Mouse (Mus musculus) hindbrain, embryonic 13.5 days (tissue): ENCODE data around the gene Trim62. TPM values are rescaled to one million over a fixed set of nuclear protein-coding genes. Genes with fewer than 3 reads are reported as not detected.

Experiments used
- ATAC-seq: fragments of 200-750 bp; cut with Nextera tagmentation; 2 replicates; pipeline ENCODE4 v1.8.0; 2017; ENCODE audit warnings: moderate TSS enrichment; ENCODE audit not compliant: low FRiP score
- H3K27ac ChIP-seq: fragments of 300-500 bp; sonication (generic); 2 replicates; pipeline ENCODE4 v1.5.1; 2015; ENCODE audit warnings: inconsistent platforms, mild to moderate bottlenecking, moderate library complexity
- H3K27me3 ChIP-seq: fragments of 300-500 bp; sonication (generic); 2 replicates; pipeline ENCODE4 v1.6.1; 2015; ENCODE audit warnings: mild to moderate bottlenecking, inconsistent platforms
- H3K36me3 ChIP-seq: fragments of 300-500 bp; sonication (generic); 2 replicates; pipeline ENCODE4 v1.6.1; 2015; ENCODE audit warnings: mild to moderate bottlenecking, inconsistent platforms
- H3K4me1 ChIP-seq: fragments of 300-500 bp; sonication (generic); replicated peaks from 2 replicates; pipeline ENCODE4 v1.6.1; 2015; ENCODE audit warnings: inconsistent platforms
- H3K4me2 ChIP-seq: fragments of 300-500 bp; sonication (generic); 2 replicates; pipeline ENCODE4 v1.6.1; 2015; ENCODE audit warnings: inconsistent platforms, mild to moderate bottlenecking, moderate library complexity
- H3K4me3 ChIP-seq: fragments of 300-500 bp; sonication (generic); 2 replicates; pipeline ENCODE4 v1.5.1; 2015; ENCODE audit warnings: mild to moderate bottlenecking, inconsistent platforms
- H3K9ac ChIP-seq: fragments of 300-500 bp; sonication (generic); 2 replicates; pipeline ENCODE4 v1.6.1; 2015; ENCODE audit warnings: mild to moderate bottlenecking, inconsistent platforms
- H3K9me3 ChIP-seq: fragments of 300-500 bp; sonication (generic); 2 replicates; pipeline ENCODE4 v1.6.1; 2016; ENCODE audit warnings: inconsistent platforms
- WGBS: fragments of 180-500 bp; shearing (Covaris S2); methylation state at CpG from one replicate; pipeline ENCODE4 v1.1.7; 2015; 5-methylcytosine and 5-hydroxymethylcytosine counted together
- polyA plus RNA-seq: library from polyadenylated mRNA; unstranded; fragments of >200 nt; fragmentation: Nextera tagmentation; extraction: Ambion mirVana; gene quantifications from 2 replicates; pipeline ENCODE4 v1.2.1, GENCODE M21; 2015

Trim62 gene
- polyA plus RNA-seq, 1 experiment from 2014 or later, result 20.0 TPM

- H3K9me3 ChIP-seq, result no peaks in the 10 kb centered on the region
- no peak for ATAC-seq
- peaks cover 30% of the 10 kb centered on the region for H3K36me3 ChIP-seq
- peaks cover 65% of the 10 kb centered on the region for H3K4me1 ChIP-seq
- WGBS, result 92% methylated on average over 8 of the region's 8 CpGs
- H3K4me3 ChIP-seq, result no peak overlapping the region
- no peak overlapping the region for H3K9ac ChIP-seq
- H3K27ac ChIP-seq, result no peak overlapping the region
- no peak overlapping the region for H3K4me2 ChIP-seq
- 0 out of 2 replicates have a peak, but pooled peaks cover 4% of the 10 kb centered on the region for H3K27me3 ChIP-seq
These were observed 19.0 kb downstream of the Trim62 start for GRCm38 (mm10) chr4:128902390-128902789.

- H3K27ac ChIP-seq, result peak overlapping the region; percentile 25; the same call in 1 of the 2 replicates
These were observed 20.8 kb downstream of the Trim62 start for GRCm38 (mm10) chr4:128904035-128904800.

GRCm38 (mm10) chr4:128905251-128905650 is 21.9 kb downstream of the Trim62 start:
- Histone ChIP-seq H3K4me2 (no peak overlapping the region), H3K36me3 (peaks cover 44% of the 10 kb centered on the region), H3K27me3 (0 out of 2 replicates have a peak, but pooled peaks cover 4% of the 10 kb centered on the region), H3K4me3 (no peak overlapping the region), H3K9me3 (no peaks in the 10 kb centered on the region), H3K9ac (peak overlapping the region; percentile 13; the same call in 1 of the 2 replicates), H3K4me1 (peaks cover 40% of the 10 kb centered on the region), H3K27ac (0 out of 2 replicates have a peak overlapping the region, but pooled peaks have one; percentile 30)
- no peak for ATAC-seq
- 37% methylated on average over 8 of the region's 8 CpGs for WGBS

More at GRCm38 (mm10) chr4:128904035-128904800, 20.8 kb downstream of the Trim62 start:
- Histone ChIP-seq H3K36me3 (peaks cover 35% of the 10 kb centered on the region), H3K4me3 (no peak overlapping the region), H3K9me3 (no peaks in the 10 kb centered on the region), H3K4me1 (peaks cover 50% of the 10 kb centered on the region), H3K27me3 (0 out of 2 replicates have a peak, but pooled peaks cover 4% of the 10 kb centered on the region), H3K9ac (0 out of 2 replicates have a peak overlapping the region, but pooled peaks have one; percentile 11), H3K4me2 (no peak overlapping the region)
- no peak for ATAC-seq
- WGBS, result 51% methylated on average over 8 of the region's 8 CpGs

- no peak overlapping the region for H3K4me3 ChIP-seq
- H3K27ac ChIP-seq, result peak overlapping the region; percentile 48
- no peak overlapping the region for H3K9ac ChIP-seq
- no peaks in the 10 kb centered on the region for H3K9me3 ChIP-seq
- ATAC-seq, result no peak
- H3K4me1 ChIP-seq, result peaks cover 35% of the 10 kb centered on the region
- H3K36me3 ChIP-seq, result peaks cover 45% of the 10 kb centered on the region
- no peak overlapping the region for H3K4me2 ChIP-seq
- 0 out of 2 replicates have a peak, but pooled peaks cover 4% of the 10 kb centered on the region for H3K27me3 ChIP-seq
- WGBS, result 47% methylated on average over 8 of the region's 8 CpGs
These were observed 23.4 kb downstream of the Trim62 start for GRCm38 (mm10) chr4:128906757-128907156.

- H3K4me2 ChIP-seq, result no peak overlapping the region
- peaks cover 35% of the 10 kb centered on the region for H3K4me1 ChIP-seq
- 72% methylated on average over 12 of the region's 12 CpGs for WGBS
- H3K27me3 ChIP-seq, result 0 out of 2 replicates have a peak, but pooled peaks cover 4% of the 10 kb centered on the region
- no peak overlapping the region for H3K9ac ChIP-seq
- no peaks in the 10 kb centered on the region for H3K9me3 ChIP-seq
- no peak for ATAC-seq
- H3K36me3 ChIP-seq, result peaks cover 47% of the 10 kb centered on the region
- 0 out of 2 replicates have a peak overlapping the region, but pooled peaks have one; percentile 48 for H3K27ac ChIP-seq
- H3K4me3 ChIP-seq, result no peak overlapping the region
These were observed 24.0 kb downstream of the Trim62 start for GRCm38 (mm10) chr4:128907238-128907968.

- Histone ChIP-seq H3K27ac (no peak overlapping the region), H3K36me3 (peaks cover 34% of the 10 kb centered on the region), H3K4me1 (peaks cover 35% of the 10 kb centered on the region), H3K9me3 (no peaks in the 10 kb centered on the region), H3K4me3 (no peak overlapping the region), H3K4me2 (no peak overlapping the region), H3K27me3 (no peaks in the 10 kb centered on the region), H3K9ac (no peak overlapping the region)
- 63% methylated on average over 24 of the region's 24 CpGs for WGBS
- peak; percentile 15; the same call in 1 of the 2 replicates for ATAC-seq
These were observed 25.4 kb downstream of the Trim62 start for GRCm38 (mm10) chr4:128908586-128909377.

- Histone ChIP-seq H3K9me3 (no peaks in the 10 kb centered on the region), H3K36me3 (peaks cover 34% of the 10 kb centered on the region), H3K4me1 (peaks cover 29% of the 10 kb centered on the region), H3K9ac (no peak overlapping the region), H3K27ac (no peak overlapping the region), H3K4me2 (no peak overlapping the region), H3K4me3 (no peak overlapping the region), H3K27me3 (no peaks in the 10 kb centered on the region)
- no peak for ATAC-seq
- WGBS, result 87% methylated on average over 14 of the region's 14 CpGs
These were observed 26.0 kb downstream of the Trim62 start for GRCm38 (mm10) chr4:128909378-128909831.

GRCm38 (mm10) chr4:128910276-128911063 is 27.1 kb downstream of the Trim62 start:
- H3K4me3 ChIP-seq, result no peak overlapping the region
- peaks cover 18% of the 10 kb centered on the region for H3K4me1 ChIP-seq
- no peak overlapping the region for H3K4me2 ChIP-seq
- no peak for ATAC-seq
- H3K36me3 ChIP-seq, result peaks cover 34% of the 10 kb centered on the region
- H3K9me3 ChIP-seq, result no peaks in the 10 kb centered on the region
- 0 out of 2 replicates have a peak, but pooled peaks cover 5% of the 10 kb centered on the region for H3K27me3 ChIP-seq
- no peak overlapping the region for H3K27ac ChIP-seq
- 80% methylated on average over 8 of the region's 8 CpGs for WGBS
- no peak overlapping the region for H3K9ac ChIP-seq

GRCm38 (mm10) chr4:128912085-128912484 is 28.7 kb downstream of the Trim62 start:
- H3K27ac ChIP-seq, result no peak overlapping the region
- H3K4me3 ChIP-seq, result no peak overlapping the region
- 0 out of 2 replicates have a peak, but pooled peaks cover 5% of the 10 kb centered on the region for H3K27me3 ChIP-seq
- no peak overlapping the region for H3K9ac ChIP-seq
- H3K4me1 ChIP-seq, result peaks cover 8% of the 10 kb centered on the region
- no peak overlapping the region for H3K4me2 ChIP-seq
- 95% methylated on average over 10 of the region's 10 CpGs for WGBS
- peaks cover 34% of the 10 kb centered on the region for H3K36me3 ChIP-seq
- H3K9me3 ChIP-seq, result no peaks in the 10 kb centered on the region
- ATAC-seq, result no peak

GRCm38 (mm10) chr4:128913794-128914193 is 30.4 kb downstream of the Trim62 start:
- H3K27me3 ChIP-seq, result 0 out of 2 replicates have a peak, but pooled peaks cover 5% of the 10 kb centered on the region
- no peak for ATAC-seq
- 0 out of 2 replicates have a peak, but pooled peaks cover 7% of the 10 kb centered on the region for H3K4me1 ChIP-seq
- H3K9me3 ChIP-seq, result no peaks in the 10 kb centered on the region
- no peak overlapping the region for H3K9ac ChIP-seq
- no peak overlapping the region for H3K4me2 ChIP-seq
- H3K27ac ChIP-seq, result no peak overlapping the region
- 22% methylated on average over 4 of the region's 4 CpGs for WGBS
- H3K4me3 ChIP-seq, result no peak overlapping the region
- peaks cover 34% of the 10 kb centered on the region for H3K36me3 ChIP-seq

- H3K27ac ChIP-seq, result no peak overlapping the region
- H3K27me3 ChIP-seq, result peaks cover 20% of the 10 kb centered on the region
- H3K36me3 ChIP-seq, result peaks cover 3% of the 10 kb centered on the region
- 81% methylated on average over 3 of the region's 3 CpGs for WGBS
- H3K4me2 ChIP-seq, result no peak overlapping the region
- ATAC-seq, result no peak
- no peak overlapping the region for H3K9ac ChIP-seq
- H3K9me3 ChIP-seq, result no peaks in the 10 kb centered on the region
- 0 out of 2 replicates have a peak, but pooled peaks cover 7% of the 10 kb centered on the region for H3K4me1 ChIP-seq
- no peak overlapping the region for H3K4me3 ChIP-seq
These were observed 33.7 kb downstream of the Trim62 start for GRCm38 (mm10) chr4:128917119-128917518.
